Mouse (Mus musculus) gastrocnemius, adult 8-10 months (tissue): ENCODE data around the gene Map3k5. TPM values are rescaled to one million over a fixed set of nuclear protein-coding genes. Genes with fewer than 3 reads are reported as not detected.

ENCODE experiments used
- DNase-seq, 2 experiments: peaks; one replicate each; pipeline ENCODE4 v3.0.0; 2022; ENCODE audit warnings: low spot score in 2 of 2
- total RNA-seq, 4 experiments: library from RNA; stranded (reverse); gene quantifications; 2 replicates each; pipeline ENCODE4 v1.2.4; 2022

Gene Map3k5
- total RNA-seq, 4 experiments from 2014 or later = 6.0 to 8.3 (median 6.6) TPM

GRCm38 (mm10) chr10:19935295-19935623 is 987 bp downstream of the Map3k5 start:
- DNase-seq = no peak

GRCm38 (mm10) chr10:19935821-19936367 is 1.6 kb downstream of the Map3k5 start:
- DNase-seq = no peak

- no peak for DNase-seq
These were observed 2.9 kb downstream of the Map3k5 start for GRCm38 (mm10) chr10:19936961-19937708.

GRCm38 (mm10) chr10:19938738-19939137 is 4.5 kb downstream of the Map3k5 start:
- DNase-seq = no peak

GRCm38 (mm10) chr10:19939282-19939705 is 5.0 kb downstream of the Map3k5 start:
- no peak for DNase-seq

GRCm38 (mm10) chr10:19940127-19940526 is 5.9 kb downstream of the Map3k5 start:
- no peak for DNase-seq

- DNase-seq = no peak
These were observed 6.4 kb downstream of the Map3k5 start for GRCm38 (mm10) chr10:19940626-19941025.

- peak; percentile 36 to 68 for DNase-seq
These were observed 6.8 kb downstream of the Map3k5 start for GRCm38 (mm10) chr10:19941063-19941462.

- no peak for DNase-seq
These were observed 7.6 kb downstream of the Map3k5 start for GRCm38 (mm10) chr10:19941914-19942313.

GRCm38 (mm10) chr10:19942621-19943020 is 8.3 kb downstream of the Map3k5 start:
- DNase-seq = no peak

GRCm38 (mm10) chr10:19945651-19946050 is 11.4 kb downstream of the Map3k5 start:
- DNase-seq = no peak

- no peak for DNase-seq
These were observed 12.4 kb downstream of the Map3k5 start for GRCm38 (mm10) chr10:19946644-19947043.

- no peak for DNase-seq
These were observed 13.2 kb downstream of the Map3k5 start for GRCm38 (mm10) chr10:19947441-19947840.

- DNase-seq = no peak
These were observed 13.6 kb downstream of the Map3k5 start for GRCm38 (mm10) chr10:19947901-19948300.

GRCm38 (mm10) chr10:19948381-19948780 is 14.1 kb downstream of the Map3k5 start:
- DNase-seq = no peak

- DNase-seq = no peak
These were observed 14.8 kb downstream of the Map3k5 start for GRCm38 (mm10) chr10:19949106-19949505.

- no peak for DNase-seq
These were observed 18.9 kb downstream of the Map3k5 start for GRCm38 (mm10) chr10:19953032-19953761.

- DNase-seq = no peak
These were observed 20.3 kb downstream of the Map3k5 start for GRCm38 (mm10) chr10:19954572-19954971.

GRCm38 (mm10) chr10:19955817-19956216 is 21.5 kb downstream of the Map3k5 start:
- DNase-seq = no peak

GRCm38 (mm10) chr10:19956745-19957144 is 22.5 kb downstream of the Map3k5 start:
- no peak for DNase-seq

GRCm38 (mm10) chr10:19960831-19961380 is 26.6 kb downstream of the Map3k5 start:
- DNase-seq = no peak

GRCm38 (mm10) chr10:19962746-19963145 is 28.5 kb downstream of the Map3k5 start:
- no peak for DNase-seq
